Mouse (Mus musculus): Measurements from ENCODE around the gene Eif4a2.
A peak's percentile ranks its signal among the peaks of the same experiment; 100 is the strongest.

Eif4a2 gene

DNA sequence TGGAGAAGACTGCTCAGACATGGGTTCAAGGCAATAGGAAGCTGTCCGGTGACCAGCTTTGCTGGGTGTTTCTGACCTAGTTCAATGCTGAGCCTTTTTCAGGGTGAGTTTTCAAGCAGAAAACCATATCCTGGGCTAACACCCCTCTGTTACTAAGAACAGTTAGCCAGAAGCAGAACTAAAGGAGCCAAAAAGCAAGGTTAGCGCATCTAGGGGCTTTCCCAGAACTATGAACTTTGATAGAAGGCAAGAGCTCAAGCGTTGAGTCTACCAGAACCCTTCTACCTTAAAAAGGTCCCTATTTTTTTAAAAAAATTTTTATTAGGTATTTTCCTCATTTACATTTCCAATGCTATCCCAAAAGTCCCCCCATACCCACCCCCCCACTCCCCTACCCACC, 33.7 kb downstream of the Eif4a2 start:
- DNase-seq (ENCODE audit: low read depth, low spot score), result no peak

DNA sequence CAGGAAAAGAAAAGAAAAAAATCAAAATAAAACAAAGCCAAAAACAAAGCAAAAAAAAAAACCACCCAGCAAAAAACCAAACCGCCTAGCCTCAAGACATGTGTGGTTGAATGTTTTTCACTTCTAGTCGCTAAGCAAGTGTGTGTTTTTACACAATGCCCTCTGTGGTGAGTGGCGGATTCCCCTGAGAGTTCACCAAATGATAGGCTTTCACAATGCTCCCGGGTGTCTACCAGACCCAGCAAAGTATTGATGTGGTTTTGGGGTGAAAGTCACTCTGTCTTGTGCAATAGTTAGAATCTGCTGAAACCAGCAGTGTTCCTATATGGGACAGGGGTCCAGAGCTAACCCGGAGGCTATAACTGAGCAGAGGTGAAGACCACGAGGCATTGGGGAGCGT, 37.1 kb downstream of the Eif4a2 start:
- DNase-seq (ENCODE audit: low read depth, low spot score), result no peak

DNA sequence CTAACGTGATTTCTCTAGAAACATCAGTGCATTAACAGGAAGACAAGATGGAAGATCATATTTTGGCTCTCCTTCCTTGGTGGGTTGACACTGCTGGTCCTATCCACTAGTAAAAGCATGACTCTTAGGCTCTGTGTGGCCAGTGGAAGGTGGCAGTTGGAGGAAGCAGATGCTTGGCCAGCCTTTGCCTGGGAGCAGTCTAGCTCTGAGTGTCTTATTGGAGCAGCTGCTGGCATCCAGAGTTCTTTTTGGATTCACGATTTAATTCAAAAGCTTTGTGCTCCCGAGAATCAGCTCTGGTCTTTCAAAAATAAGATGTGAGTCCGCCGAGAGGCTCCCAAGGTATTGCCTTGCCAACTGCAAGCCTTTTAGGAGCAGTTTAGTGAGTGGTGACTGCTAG, 38.0 kb downstream of the Eif4a2 start:
- no peak for DNase-seq (ENCODE audit: low read depth, low spot score)

DNA sequence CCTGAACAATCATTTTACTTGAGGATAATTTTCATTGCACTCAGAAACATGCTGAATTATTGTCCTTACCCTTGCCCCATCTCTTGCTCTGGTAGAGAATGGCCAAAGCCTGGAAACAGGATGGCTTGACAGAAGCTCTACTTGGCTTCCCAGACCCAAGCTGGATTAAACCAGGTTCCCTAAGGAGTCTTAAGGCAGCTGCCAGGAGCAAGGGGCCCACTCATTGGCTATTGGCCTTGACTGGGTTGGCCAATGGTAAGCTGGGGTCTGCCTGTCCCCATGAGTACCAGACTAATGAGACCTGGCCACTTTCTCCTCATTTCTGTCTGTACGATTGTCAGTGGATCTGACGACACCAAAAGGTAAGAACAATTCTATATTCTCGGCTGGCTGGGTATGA, 39.0 kb downstream of the Eif4a2 start, which contains the start of gene Adipoq:
TSS of gene Adipoq (plus strand) at position 257 of the 400 bp plus-strand sequence.
- no peak for DNase-seq (ENCODE audit: low read depth, low spot score)

DNA sequence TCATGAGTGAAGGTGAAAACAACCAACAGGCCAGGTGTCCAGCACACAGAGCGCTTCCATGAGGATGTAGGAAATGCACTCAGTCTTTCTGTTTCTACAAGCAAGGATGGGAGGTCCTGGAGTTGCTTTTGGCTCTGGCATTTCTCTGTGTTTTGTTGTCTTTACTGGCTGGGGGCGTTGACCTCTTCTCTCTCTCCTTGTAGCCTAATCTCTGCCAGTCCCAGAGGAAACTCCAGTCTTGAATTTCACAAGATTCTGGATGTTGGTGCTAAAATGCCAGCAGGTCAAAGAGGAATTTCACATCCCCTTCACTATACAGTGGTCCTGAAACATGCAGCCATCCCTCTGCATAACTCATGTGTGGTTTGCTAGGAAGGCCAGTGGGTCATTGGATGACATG, 41.7 kb downstream of the Eif4a2 start:
- no peak for DNase-seq (ENCODE audit: low read depth, low spot score)

DNA sequence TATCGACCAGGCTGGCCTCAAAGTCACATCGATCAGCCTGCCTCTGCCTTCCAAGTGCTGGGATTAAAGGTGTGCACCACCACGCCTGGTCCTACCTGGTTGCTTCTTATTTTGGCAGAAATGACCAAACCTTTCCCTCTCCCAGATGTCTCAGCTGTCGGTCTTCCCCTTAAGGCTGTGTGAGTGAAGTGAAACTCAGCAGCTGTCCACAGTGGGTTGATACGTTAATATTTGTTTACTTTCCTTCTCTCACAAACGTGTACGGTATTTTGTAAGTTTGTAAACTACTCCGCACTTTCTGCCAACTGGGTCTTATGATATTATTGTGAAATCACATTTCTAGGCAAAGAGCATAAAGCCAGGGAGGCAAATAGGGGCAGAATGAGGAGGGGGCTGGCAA, 42.2 kb downstream of the Eif4a2 start:
- no peak for DNase-seq (ENCODE audit: low read depth, low spot score)

DNA sequence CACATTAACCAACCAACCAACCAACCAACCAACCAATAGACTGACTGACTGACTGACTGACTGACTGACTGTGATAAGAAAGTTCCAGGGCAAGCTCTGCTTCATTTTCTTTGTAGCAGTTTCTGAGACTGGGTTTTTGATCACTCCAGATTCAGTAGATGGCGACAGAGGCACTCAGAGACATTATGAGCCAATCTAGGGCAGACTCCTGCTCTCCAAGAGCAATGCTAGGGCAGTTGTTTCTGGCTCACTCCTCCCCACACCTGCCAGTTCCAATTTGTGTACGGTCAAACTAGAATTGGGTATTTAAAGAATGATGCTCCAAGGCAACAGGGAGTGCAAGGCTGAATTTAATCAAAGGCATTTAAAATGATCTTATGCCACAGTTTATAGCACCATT, 44.2 kb downstream of the Eif4a2 start:
- peak; percentile 55 for DNase-seq (ENCODE audit: low read depth, low spot score)

DNA sequence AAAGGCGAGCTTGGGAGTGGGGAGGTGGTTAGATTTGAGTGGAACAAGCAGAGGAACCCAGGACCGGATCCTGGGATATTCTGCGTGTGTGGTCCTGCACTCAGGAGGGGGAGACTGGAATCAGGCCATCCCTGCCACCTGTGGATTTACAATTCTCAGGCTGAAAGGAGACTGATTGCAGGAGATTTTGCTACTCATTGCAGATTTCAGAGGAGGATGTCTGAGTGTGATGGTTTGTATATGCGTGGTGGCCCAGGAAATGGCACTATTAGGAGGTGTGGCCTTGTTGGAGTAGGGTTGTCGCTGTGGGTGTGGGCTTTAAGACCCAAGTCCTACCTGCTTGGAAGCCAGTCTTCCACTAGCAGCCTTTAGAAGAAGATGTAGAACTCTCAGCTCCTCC, 47.0 kb downstream of the Eif4a2 start:
- DNase-seq (ENCODE audit: low read depth, low spot score), result peak; percentile 51

DNA sequence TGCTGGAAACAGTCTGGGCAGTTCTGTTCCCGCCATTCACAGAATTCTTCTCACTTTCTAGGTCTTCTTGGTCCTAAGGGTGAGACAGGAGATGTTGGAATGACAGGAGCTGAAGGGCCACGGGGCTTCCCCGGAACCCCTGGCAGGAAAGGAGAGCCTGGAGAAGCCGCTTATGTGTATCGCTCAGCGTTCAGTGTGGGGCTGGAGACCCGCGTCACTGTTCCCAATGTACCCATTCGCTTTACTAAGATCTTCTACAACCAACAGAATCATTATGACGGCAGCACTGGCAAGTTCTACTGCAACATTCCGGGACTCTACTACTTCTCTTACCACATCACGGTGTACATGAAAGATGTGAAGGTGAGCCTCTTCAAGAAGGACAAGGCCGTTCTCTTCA, 49.8 kb downstream of the Eif4a2 start:
- no peak for DNase-seq (ENCODE audit: low read depth, low spot score)

DNA sequence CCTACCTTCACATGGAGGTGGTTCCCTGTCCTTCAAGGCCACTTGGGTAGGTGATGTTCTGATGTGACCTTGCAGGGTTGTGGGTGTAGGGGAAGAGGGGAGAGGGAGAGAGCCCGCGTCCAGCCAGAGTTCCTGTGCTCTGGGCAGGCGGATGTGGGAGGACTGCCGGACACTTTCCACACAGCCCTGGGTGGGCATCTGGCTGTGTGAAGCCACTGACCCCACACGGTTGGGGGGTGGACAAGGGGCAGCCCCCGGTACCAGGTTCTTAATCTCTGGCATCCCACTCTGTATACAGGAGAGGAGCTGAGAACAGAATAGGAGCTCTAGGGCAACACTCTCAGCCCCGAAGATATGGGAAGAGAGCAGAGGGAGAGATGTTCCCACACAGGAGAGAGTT, 51.0 kb downstream of the Eif4a2 start:
- no peak for DNase-seq (ENCODE audit: low read depth, low spot score)

DNA sequence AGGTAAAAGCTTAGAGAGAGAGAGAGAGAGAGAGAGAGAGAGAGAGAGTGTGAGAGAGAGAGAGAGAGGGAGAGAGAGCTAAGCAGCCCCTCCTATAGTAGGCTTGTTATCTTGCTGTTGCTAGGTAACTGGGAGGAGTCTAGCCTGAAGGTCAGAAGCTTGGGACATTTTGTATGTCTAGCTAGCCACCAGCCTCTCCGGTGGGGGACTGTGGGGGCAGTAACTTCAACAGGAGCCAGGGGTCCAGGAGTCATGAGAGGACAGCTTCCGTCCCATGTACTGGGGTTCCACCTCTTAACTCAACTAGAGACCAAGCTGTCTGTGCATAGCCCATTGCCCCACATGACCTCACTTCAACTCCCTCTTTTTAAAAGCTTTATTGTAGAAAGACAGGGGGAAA, 51.7 kb downstream of the Eif4a2 start:
- DNase-seq (ENCODE audit: low read depth, low spot score), result no peak

DNA sequence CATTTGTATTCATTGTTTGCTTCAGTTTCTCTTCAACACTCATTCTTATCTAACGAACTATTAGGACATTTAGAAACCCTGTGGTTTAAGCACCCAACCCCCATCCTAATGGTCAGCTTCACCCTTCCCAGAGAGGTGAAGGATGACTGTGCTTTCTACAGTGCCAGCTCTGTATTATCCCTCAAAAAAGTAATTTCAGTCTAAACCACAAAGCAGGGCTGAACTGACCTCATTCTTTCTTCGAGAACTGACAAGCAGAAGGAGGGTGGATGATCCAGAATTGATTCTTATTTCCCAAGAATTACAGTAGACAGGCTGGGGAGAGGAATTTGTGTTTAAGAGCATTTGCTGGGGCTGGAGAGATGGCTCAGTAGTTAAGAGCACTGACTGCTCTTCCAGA, 52.5 kb downstream of the Eif4a2 start:
- no peak for DNase-seq (ENCODE audit: low read depth, low spot score)

DNA sequence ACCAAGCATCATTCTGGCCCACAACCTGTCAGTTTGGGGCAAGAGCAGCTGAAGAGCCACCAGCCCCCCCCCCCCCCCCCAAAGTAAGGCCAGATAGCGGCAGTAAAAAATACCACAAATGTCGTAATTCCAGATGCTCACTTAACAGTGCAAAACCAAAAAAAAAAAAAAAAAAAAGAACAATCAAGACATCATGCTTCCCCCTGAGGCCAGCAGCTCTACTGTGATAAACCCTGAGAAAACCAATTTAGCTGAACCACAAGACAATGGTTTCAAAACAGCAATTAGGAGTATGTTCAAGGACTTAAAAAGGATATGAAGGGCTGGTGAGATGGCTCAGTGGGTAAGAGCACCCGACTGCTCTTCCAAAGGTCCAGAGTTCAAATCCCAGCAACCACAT, 54.9 kb downstream of the Eif4a2 start:
- DNase-seq (ENCODE audit: low read depth, low spot score), result no peak
